Comparison of ENCODE assay signal across 14 mouse cellular contexts in genomic region chr9:54641548-54641947, GRCm38 (mm10). TPM values are rescaled to one million over a fixed set of nuclear protein-coding genes. Genes with fewer than 3 reads are reported as not detected.
"Had no signal": no experiment of that assay in that cellular context is flagged by ENCODE, and none has a peak within 500 bp of the region (broad histone marks: within the 10 kb centered on the region; RNA-seq: fewer than 3 reads in every experiment).

No protein-coding gene starts in this region.

- H3K4me2 ChIP-seq: lung, embryonic 14.5 days; midbrain, embryonic 12.5 days; neural tube, embryonic 12.5 days; stomach, embryonic 15.5 days had no signal

- H3K27me3 ChIP-seq: midbrain, embryonic 12.5 days; neural tube, embryonic 12.5 days; stomach, embryonic 15.5 days had no signal

- H3K27ac ChIP-seq: midbrain, embryonic 10.5 days; midbrain, embryonic 12.5 days; neural tube, embryonic 12.5 days; stomach, embryonic 15.5 days had no signal

- H3K9ac ChIP-seq: lung, embryonic 14.5 days; midbrain, embryonic 12.5 days; neural tube, embryonic 12.5 days; stomach, embryonic 15.5 days had no signal

- DNase-seq: lung, adult 18-20 months; lung, postnatal 10 days; lung, postnatal 4 days; midbrain, embryonic 14.5 days; right cerebral cortex, postnatal 14 days; thymus, adult 18-20 months; thymus, postnatal 14 days; thymus, postnatal 36 days had no signal

- H3K4me3 ChIP-seq: midbrain, embryonic 10.5 days; midbrain, embryonic 12.5 days; neural tube, embryonic 12.5 days; stomach, embryonic 15.5 days had no signal

- H3K9me3 ChIP-seq: midbrain, embryonic 10.5 days; midbrain, embryonic 12.5 days; neural tube, embryonic 12.5 days; stomach, embryonic 15.5 days had no signal

- H3K36me3 ChIP-seq: midbrain, embryonic 10.5 days; midbrain, embryonic 12.5 days; neural tube, embryonic 12.5 days; stomach, embryonic 15.5 days had no signal

- H3K4me1 ChIP-seq: midbrain, embryonic 10.5 days; midbrain, embryonic 12.5 days; neural tube, embryonic 12.5 days had no signal

RNA-seq across cellular contexts. Expression of gene Acsbg1, which starts 20.1 kb away (rescaled TPM):
- total RNA-seq: megakaryocyte-erythroid progenitor cell, adult 5-6 weeks had no signal
